Mouse (Mus musculus) stomach, postnatal 0 days (tissue): ENCODE data around the gene Kctd19.

ENCODE experiments used
- CTCF ChIP-seq: IDR thresholded peaks from 2 replicates; pipeline ENCODE4 v1.5.1; 2016; ENCODE audit warnings: antibody characterized with exemption, low read depth, mild to moderate bottlenecking, moderate library complexity
- EP300 ChIP-seq: optimal IDR thresholded peaks from 2 replicates; pipeline ENCODE3; 2016; ENCODE audit warnings: antibody characterized with exemption

DNA sequence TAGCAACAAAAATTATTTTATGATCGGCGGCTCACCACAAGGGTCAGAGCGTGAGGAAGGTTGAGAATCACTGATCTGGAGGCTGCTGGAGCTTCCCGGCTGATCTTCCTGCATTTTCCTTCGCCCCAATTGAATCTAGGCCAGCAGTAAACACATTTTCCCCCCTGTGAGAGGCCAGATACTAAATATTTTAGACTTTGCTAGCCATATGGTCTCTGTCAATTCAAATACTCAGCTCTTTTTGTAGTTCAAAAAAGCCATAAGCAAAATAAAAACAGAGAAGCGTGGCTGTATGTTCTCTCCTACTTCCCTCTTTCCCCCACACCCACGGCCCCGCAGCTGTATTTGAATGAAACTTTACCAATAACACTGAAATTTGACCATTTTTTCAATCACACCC is 9.8 kb downstream of the Kctd19 start:
- TF ChIP-seq CTCF (no peak), EP300 (no peak)
